Mouse (Mus musculus): ENCODE data around the gene Fzd5. TPM values are rescaled to one million over a fixed set of nuclear protein-coding genes. Genes with fewer than 3 reads are reported as not detected.

Fzd5 gene
- polyA plus RNA-seq, 1 experiment from 2014 or later: 0.99 TPM

DNA sequence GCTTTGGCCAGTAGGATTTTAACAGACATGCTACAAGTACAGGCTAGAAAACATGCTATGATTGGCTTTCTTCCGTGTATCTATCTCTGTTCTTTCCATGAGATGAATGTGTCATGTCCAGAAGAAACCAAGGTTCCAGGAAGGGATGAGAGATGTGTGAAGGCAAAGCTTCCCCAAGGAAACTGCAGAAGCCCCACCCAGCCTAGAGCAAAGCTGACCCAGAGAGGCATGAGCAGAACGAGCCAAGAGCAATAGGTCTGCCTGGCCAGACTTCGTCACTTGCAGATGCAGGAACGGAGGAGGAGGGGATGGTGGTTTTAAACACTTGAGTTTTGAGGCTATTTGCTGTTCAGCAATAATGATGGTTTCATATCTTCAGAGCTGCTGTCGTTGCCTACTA, 20.2 kb upstream of the Fzd5 start:
- Histone ChIP-seq H3K4me2 (ENCODE audit: low read depth, low read length) (no peak overlapping the region), H3K4me1 (ENCODE audit: insufficient read depth) (peaks cover 23% of the 10 kb centered on the region), H3K9me3 (ENCODE audit: low read length) (no peaks in the 10 kb centered on the region), H3K36me3 (replicated peaks; ENCODE audit: insufficient read depth, low read length) (no peaks in the 10 kb centered on the region), H3K27me3 (ENCODE audit: insufficient read depth, low read length) (no peaks in the 10 kb centered on the region), H3K4me3 (ENCODE audit: low read depth, low read length) (no peak overlapping the region), H3K27ac (ENCODE audit: low read depth) (no peak overlapping the region), H3K9ac (replicated peaks) (no peak overlapping the region)
- no peak for DNase-seq
- TF ChIP-seq CTCF (IDR thresholded peaks at IDR 0.05; ENCODE audit: low read depth) (no peak), EP300 (IDR thresholded peaks at IDR 0.05; ENCODE audit: low read depth) (no peak)
- no peak for ATAC-seq
- WGBS (ENCODE audit: insufficient replicate concordance): 74% methylated on average over 5 of the region's 5 CpGs

DNA sequence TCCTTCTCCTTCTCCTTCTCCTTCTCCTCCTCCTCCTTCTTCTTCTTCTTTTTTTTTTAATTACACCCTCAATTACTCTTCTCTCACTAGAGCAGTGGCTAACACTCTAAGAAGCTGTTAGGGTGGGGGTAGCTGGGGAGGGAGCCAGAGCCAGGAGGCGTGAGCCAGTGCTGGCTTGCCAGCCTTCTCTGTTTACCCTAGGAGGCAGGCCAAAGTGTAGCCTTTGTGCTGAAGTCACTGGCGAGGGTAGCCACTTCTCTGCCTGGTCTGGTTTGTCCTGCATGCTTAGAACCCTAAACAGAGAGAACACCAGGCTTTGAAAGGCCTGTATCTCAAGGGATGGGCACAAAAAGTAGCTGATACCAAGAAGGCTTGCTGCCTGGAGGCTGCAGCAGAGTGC, 19.7 kb upstream of the Fzd5 start:
- Histone ChIP-seq H3K4me2 (ENCODE audit: low read depth, low read length) (no peak overlapping the region), H3K27me3 (ENCODE audit: insufficient read depth, low read length) (no peaks in the 10 kb centered on the region), H3K27ac (ENCODE audit: low read depth) (no peak overlapping the region), H3K4me1 (ENCODE audit: insufficient read depth) (peaks cover 23% of the 10 kb centered on the region), H3K9me3 (ENCODE audit: low read length) (no peaks in the 10 kb centered on the region), H3K36me3 (replicated peaks; ENCODE audit: insufficient read depth, low read length) (no peaks in the 10 kb centered on the region), H3K4me3 (ENCODE audit: low read depth, low read length) (no peak overlapping the region), H3K9ac (replicated peaks) (no peak overlapping the region)
- 22% methylated on average over 2 of the region's 2 CpGs for whole genome bisulfite sequencing (ENCODE audit: insufficient replicate concordance)
- TF ChIP-seq CTCF (IDR thresholded peaks at IDR 0.05; ENCODE audit: low read depth) (no peak), EP300 (IDR thresholded peaks at IDR 0.05; ENCODE audit: low read depth) (no peak)
- DNase-seq: peak; percentile 21
- ATAC-seq: no peak

DNA sequence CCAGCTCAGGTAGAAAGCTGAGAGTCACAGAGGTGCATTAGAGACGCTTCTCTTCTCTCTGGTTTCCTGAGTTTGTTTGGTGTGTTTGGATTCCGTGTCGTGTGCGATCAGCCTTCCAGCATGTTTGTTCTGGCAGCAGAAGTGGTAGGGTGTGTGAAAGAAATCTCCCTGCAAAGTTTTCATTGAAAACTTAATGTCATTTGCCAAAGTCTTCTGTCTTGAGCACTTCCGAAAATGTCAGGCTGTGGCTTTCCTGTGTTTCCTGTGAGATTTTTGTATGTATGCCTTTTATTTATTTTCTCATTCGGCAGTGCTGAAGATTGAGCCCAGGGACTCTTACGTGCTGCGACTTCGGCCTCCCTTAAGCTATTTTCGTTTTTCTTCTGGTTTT, 19.1 kb upstream of the Fzd5 start:
- WGBS (ENCODE audit: insufficient replicate concordance): 26% methylated on average over 10 of the region's 10 CpGs
- TF ChIP-seq CTCF (IDR thresholded peaks at IDR 0.05; ENCODE audit: low read depth): no peak
- no peak for TF ChIP-seq EP300 (IDR thresholded peaks at IDR 0.05; ENCODE audit: low read depth)
- Histone ChIP-seq H3K4me3 (ENCODE audit: low read depth, low read length) (no peak overlapping the region), H3K4me1 (ENCODE audit: insufficient read depth) (peaks cover 23% of the 10 kb centered on the region), H3K4me2 (ENCODE audit: low read depth, low read length) (0 out of 2 replicates have a peak overlapping the region, but pooled peaks have one; percentile 7), H3K36me3 (replicated peaks; ENCODE audit: insufficient read depth, low read length) (no peaks in the 10 kb centered on the region), H3K9me3 (ENCODE audit: low read length) (no peaks in the 10 kb centered on the region), H3K27ac (ENCODE audit: low read depth) (no peak overlapping the region), H3K9ac (replicated peaks) (no peak overlapping the region), H3K27me3 (ENCODE audit: insufficient read depth, low read length) (no peaks in the 10 kb centered on the region)
- ATAC-seq (no peak), DNase-seq (no peak)

DNA sequence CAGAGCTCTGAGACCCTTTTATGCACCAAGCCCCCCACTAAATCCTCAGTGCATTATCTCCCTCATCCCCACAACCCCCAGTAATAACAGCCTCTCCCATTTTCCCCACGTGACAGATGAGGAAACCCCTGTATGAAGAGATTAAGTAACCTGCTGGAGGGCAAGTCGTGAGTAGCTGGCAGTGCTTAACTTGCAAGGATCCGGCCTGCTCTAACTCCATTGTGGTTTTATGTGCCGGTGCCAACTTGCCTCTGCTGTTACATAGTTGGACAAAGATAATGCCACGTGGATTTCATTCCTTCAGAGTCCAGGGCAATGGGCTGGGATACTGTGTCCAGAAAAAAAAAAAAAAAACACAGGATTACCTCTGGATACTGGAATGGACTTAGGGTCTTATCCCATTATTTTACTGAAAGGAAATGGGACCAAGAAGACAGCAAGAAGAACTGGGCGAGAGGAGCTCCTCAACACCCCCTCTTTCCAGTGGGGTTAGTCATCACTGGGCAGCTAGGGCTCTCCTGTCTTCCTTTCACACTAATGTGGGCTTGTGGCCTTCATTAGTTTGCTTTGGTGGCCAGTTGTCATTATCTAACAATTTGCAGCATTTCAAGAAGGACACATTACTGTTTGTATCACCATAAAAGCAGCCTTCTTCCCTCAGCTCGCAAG, 18.6 kb upstream of the Fzd5 start:
- Histone ChIP-seq H3K27ac (ENCODE audit: low read depth) (no peak overlapping the region), H3K9me3 (ENCODE audit: low read length) (no peaks in the 10 kb centered on the region), H3K36me3 (replicated peaks; ENCODE audit: insufficient read depth, low read length) (no peaks in the 10 kb centered on the region), H3K27me3 (ENCODE audit: insufficient read depth, low read length) (no peaks in the 10 kb centered on the region), H3K4me3 (ENCODE audit: low read depth, low read length) (no peak overlapping the region), H3K9ac (replicated peaks) (no peak overlapping the region), H3K4me1 (ENCODE audit: insufficient read depth) (peaks cover 23% of the 10 kb centered on the region), H3K4me2 (ENCODE audit: low read depth, low read length) (0 out of 2 replicates have a peak overlapping the region, but pooled peaks have one; percentile 7)
- WGBS (ENCODE audit: insufficient replicate concordance): 38% methylated on average over 7 of the region's 7 CpGs
- TF ChIP-seq CTCF (IDR thresholded peaks at IDR 0.05; ENCODE audit: low read depth): no peak
- no peak for ATAC-seq
- no peak for DNase-seq

DNA sequence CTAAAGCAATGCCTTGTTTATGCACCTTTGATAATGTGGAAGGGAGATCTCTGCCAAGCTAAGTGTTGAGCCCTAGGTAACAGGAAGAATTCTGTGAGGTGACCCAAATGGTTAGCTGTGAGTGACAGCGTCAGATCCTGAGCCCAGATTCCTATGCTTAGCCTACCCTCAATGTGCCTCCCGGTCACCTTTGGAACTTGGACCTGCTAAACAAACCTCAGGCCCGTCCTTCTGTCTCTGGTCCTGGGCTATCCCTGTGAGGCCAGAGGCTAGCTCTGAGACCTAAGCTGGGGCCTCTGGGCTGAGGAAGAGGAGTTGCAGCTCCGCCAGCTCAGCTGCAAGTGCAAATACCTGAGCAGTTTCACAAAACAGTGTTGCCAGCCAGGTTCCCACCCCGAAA, 17.1 kb upstream of the Fzd5 start:
- Histone ChIP-seq H3K9ac (replicated peaks) (no peak overlapping the region), H3K9me3 (ENCODE audit: low read length) (no peaks in the 10 kb centered on the region), H3K27ac (ENCODE audit: low read depth) (peak overlapping the region; percentile 70; the same call in 1 of the 2 replicates), H3K4me1 (ENCODE audit: insufficient read depth) (peaks cover 23% of the 10 kb centered on the region), H3K4me3 (ENCODE audit: low read depth, low read length) (no peak overlapping the region), H3K4me2 (ENCODE audit: low read depth, low read length) (no peak overlapping the region), H3K27me3 (ENCODE audit: insufficient read depth, low read length) (no peaks in the 10 kb centered on the region), H3K36me3 (replicated peaks; ENCODE audit: insufficient read depth, low read length) (no peaks in the 10 kb centered on the region)
- no peak for TF ChIP-seq CTCF (IDR thresholded peaks at IDR 0.05; ENCODE audit: low read depth)
- no peak for TF ChIP-seq EP300 (IDR thresholded peaks at IDR 0.05; ENCODE audit: low read depth)
- peak; percentile 15 for DNase-seq
- ATAC-seq: peak; percentile 62; the same call in 1 of the 2 replicates
- WGBS (ENCODE audit: insufficient replicate concordance): 63% methylated on average over 5 of the region's 5 CpGs

DNA sequence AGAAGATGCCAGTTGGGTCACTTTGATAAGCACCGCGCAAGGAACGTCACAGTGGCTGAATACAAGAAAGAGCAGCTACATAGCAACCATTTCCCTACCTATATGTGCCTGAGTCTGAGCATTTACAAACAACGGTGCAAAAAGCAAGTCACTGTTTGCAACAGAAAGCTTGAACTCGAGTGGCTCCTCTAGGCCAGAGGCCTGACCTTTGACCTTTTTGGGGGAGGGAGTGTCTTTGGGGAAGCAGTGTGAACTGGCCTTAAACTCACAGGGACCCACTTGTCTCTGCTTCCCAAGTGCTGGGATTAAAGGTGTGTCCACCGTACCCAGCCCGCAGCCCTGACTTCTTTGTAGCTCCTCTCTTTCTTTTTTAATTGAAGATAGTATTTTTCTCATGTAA, 16.1 kb upstream of the Fzd5 start:
- H3K36me3 ChIP-seq (replicated peaks; ENCODE audit: insufficient read depth, low read length): no peaks in the 10 kb centered on the region
- ATAC-seq: peak; percentile 62
- H3K9ac ChIP-seq (replicated peaks): no peak overlapping the region
- H3K9me3 ChIP-seq (ENCODE audit: low read length): no peaks in the 10 kb centered on the region
- no peaks in the 10 kb centered on the region for H3K27me3 ChIP-seq (ENCODE audit: insufficient read depth, low read length)
- peak overlapping the region; percentile 70; the same call in 1 of the 2 replicates for H3K27ac ChIP-seq (ENCODE audit: low read depth)
- H3K4me1 ChIP-seq (ENCODE audit: insufficient read depth): peaks cover 23% of the 10 kb centered on the region
- TF ChIP-seq EP300 (IDR thresholded peaks at IDR 0.05; ENCODE audit: low read depth) (no peak), CTCF (IDR thresholded peaks at IDR 0.05; ENCODE audit: low read depth) (no peak)
- 60% methylated on average over 7 of the region's 7 CpGs for WGBS (ENCODE audit: insufficient replicate concordance)
- no peak overlapping the region for H3K4me2 ChIP-seq (ENCODE audit: low read depth, low read length)
- H3K4me3 ChIP-seq (ENCODE audit: low read depth, low read length): no peak overlapping the region
- peak; percentile 44 for DNase-seq

Data from liver, postnatal 0 days (tissue).